Mouse (Mus musculus): ENCODE measurements around the gene Cmss1.

GRCm38 (mm10) chr16:57372156-57372555 lies 234.5 kb downstream of the Cmss1 start:
- TF ChIP-seq CTCF (IDR thresholded peaks at IDR 0.05; ENCODE audit: low read depth, low read length) (no peak), EP300 (IDR thresholded peaks at IDR 0.05; ENCODE audit: insufficient read depth, low read depth, low read length) (no peak)

Data from ES-Bruce4 (cell line).